Mouse (Mus musculus): ENCODE measurements around the gene Tmco1. TPM values are rescaled to one million over a fixed set of nuclear protein-coding genes. Genes with fewer than 3 reads are reported as not detected.

Tmco1 gene
- 55.0 and 64.7 TPM in 2 replicates for polyA plus RNA-seq (2015; fragmentation: Nextera tagmentation; extraction: Ambion mirVana)

DNA sequence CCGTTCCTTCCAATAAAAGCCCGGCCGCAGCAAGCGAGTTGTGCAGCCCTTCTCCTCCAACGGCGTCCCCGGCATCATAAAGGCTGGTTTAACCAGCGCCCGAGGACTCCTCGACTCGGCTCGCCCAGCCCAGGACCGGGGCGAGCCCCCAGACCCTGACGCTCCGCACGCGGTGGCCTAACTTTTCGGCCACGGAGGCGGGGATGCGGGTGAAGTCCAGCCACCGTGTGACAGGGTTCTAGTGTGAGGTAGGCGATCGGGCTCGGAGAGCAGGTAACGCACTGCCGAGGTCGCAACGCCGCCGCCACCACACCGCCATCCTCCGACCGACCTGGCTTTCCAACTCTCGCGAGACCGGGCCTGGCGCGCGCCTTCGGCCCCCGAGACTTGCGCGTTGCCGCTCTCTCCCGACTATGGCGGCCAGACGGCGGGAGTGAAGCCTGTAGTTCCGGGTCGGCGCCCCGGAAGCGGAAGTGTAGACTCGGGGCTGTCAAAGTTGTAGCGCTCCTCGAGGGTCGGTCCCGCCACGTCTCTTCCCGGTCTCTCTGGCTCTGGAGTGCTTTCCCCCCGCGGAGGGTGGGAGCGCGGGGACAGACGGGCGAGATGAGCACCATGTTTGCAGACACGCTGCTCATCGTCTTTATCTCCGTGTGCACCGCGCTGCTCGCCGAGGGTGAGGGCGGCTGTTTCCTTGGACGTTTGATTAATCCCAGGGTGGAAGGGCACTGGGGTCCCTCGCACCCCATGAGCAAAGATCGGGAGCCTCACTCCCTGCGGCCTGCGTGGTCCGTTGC lies at the start of gene Tmco1:
Gene Tmco1, plus strand, starts transcription at position 118 of the 794 bp plus-strand sequence.

GRCm38 (mm10) chr1:167285320-167285355 lies 23.0 kb upstream of the Tmco1 start, which contains the start of gene Uck2:
TSS of gene Uck2 (minus strand) at chr1:167285320.

GRCm38 (mm10) chr1:167349815-167350596 lies 41.8 kb downstream of the Tmco1 start, which contains the start of gene Aldh9a1:
TSS of gene Aldh9a1 (plus strand) at chr1:167349991.

Small RNAs within 50 kb of the gene (microRNA-seq; reads per million reads assigned to microRNA genes)
- 0 reads per million in 2 experiments for gene Gm25911
- gene Mir6347 = 0 reads per million in 2 experiments

Other genes starting within 250 kb of the Tmco1 start
- gene Uck2, start 23.1 kb upstream of the Tmco1 start, polyA plus RNA-seq (2015; fragmentation: Nextera tagmentation; extraction: Ambion mirVana) = 19.7 and 21.0 TPM in 2 replicates
- 19.1 and 24.8 TPM in 2 replicates for gene Aldh9a1, start 41.6 kb downstream of the Tmco1 start, polyA plus RNA-seq (2015; fragmentation: Nextera tagmentation; extraction: Ambion mirVana)
- gene Mgst3, start 85.5 kb downstream of the Tmco1 start, polyA plus RNA-seq (2015; fragmentation: Nextera tagmentation; extraction: Ambion mirVana) = 81.0 and 95.5 TPM in 2 replicates
- 0.11 and 0.33 TPM in 2 replicates for gene Lrrc52, start 158.4 kb downstream of the Tmco1 start, polyA plus RNA-seq (2015; fragmentation: Nextera tagmentation; extraction: Ambion mirVana)